Mouse (Mus musculus) heart, postnatal 0 days (tissue): ENCODE results near the gene Prkcb. TPM values are rescaled to one million over a fixed set of nuclear protein-coding genes. Genes with fewer than 3 reads are reported as not detected.
A peak's percentile ranks its signal among the peaks of the same experiment; 100 is the strongest.

Experiments
- ATAC-seq: fragments of 200-750 bp; cut with Nextera tagmentation; 2 replicates; pipeline ENCODE4 v1.8.0; 2017; ENCODE audit warnings: low read depth, moderate number of reproducible peaks, moderate library complexity; ENCODE audit not compliant: insufficient read depth
- DNase-seq: peaks from one replicate; pipeline ENCODE4 v3.0.0-alpha.2; 2016; ENCODE audit warnings: low spot score
- H3K27ac ChIP-seq: fragments of 300-500 bp; sonication (generic); 2 replicates; pipeline ENCODE4 v1.5.1; 2014; ENCODE audit warnings: low read depth, mild to moderate bottlenecking
- H3K27me3 ChIP-seq: fragments of 300-500 bp; sonication (generic); 2 replicates; pipeline ENCODE4 v1.6.1; 2014; ENCODE audit warnings: low read length, mixed read lengths; ENCODE audit not compliant: control insufficient read depth, insufficient read depth
- H3K36me3 ChIP-seq: fragments of 300-500 bp; sonication (generic); replicated peaks from 2 replicates; pipeline ENCODE4 v1.6.1; 2014; ENCODE audit warnings: low read length, mixed read lengths; ENCODE audit not compliant: control insufficient read depth, insufficient read depth
- H3K4me1 ChIP-seq: fragments of 300-500 bp; sonication (generic); 2 replicates; pipeline ENCODE4 v1.6.1; 2014; ENCODE audit warnings: antibody characterized with exemption; ENCODE audit not compliant: control insufficient read depth, insufficient read depth
- H3K4me2 ChIP-seq: fragments of 300-500 bp; sonication (generic); 2 replicates; pipeline ENCODE4 v1.6.1; 2014; ENCODE audit warnings: low read depth, mild to moderate bottlenecking, low read length, moderate library complexity
- H3K4me3 ChIP-seq: fragments of 300-500 bp; sonication (generic); 2 replicates; pipeline ENCODE4 v1.5.1; 2014; ENCODE audit warnings: low read depth, low read length
- H3K9ac ChIP-seq: fragments of 300-500 bp; sonication (generic); replicated peaks from 2 replicates; pipeline ENCODE4 v1.6.1; 2014; ENCODE audit warnings: low read depth, low read length, mixed read lengths
- H3K9me3 ChIP-seq: fragments of 300-500 bp; sonication (generic); replicated peaks from 2 replicates; pipeline ENCODE4 v1.6.1; 2016; ENCODE audit warnings: low read length; ENCODE audit not compliant: control insufficient read depth
- CTCF ChIP-seq: IDR thresholded peaks from 2 replicates; pipeline ENCODE4 v1.5.1; 2016; ENCODE audit warnings: antibody characterized with exemption, control low read depth, low read depth
- EP300 ChIP-seq: IDR thresholded peaks from 2 replicates; pipeline ENCODE4 v1.6.1; 2016; ENCODE audit warnings: antibody characterized with exemption, low read depth
- WGBS: fragments of 180-500 bp; shearing (Covaris S2); extraction: QIAGEN DNeasy Blood & Tissue Kit; methylation state at CpG from one replicate; pipeline ENCODE4 v1.1.7; 2014; 5-methylcytosine and 5-hydroxymethylcytosine counted together
- polyA plus RNA-seq: library from polyadenylated mRNA; unstranded; fragments of >200 nt; fragmentation: Nextera tagmentation; extraction: Ambion mirVana; gene quantifications from 2 replicates; pipeline ENCODE4 v1.2.1, GENCODE M21; 2015
- total RNA-seq: library from RNA; depleted of rRNA; stranded (reverse); fragments of >200 nt; gene quantifications from 2 replicates; pipeline ENCODE4 v1.2.3, GENCODE M21; 2014; ENCODE audit warnings: low replicate concordance

The Prkcb gene
- total and polyA plus RNA-seq, 2 experiments from 2014 or later: 1.1 to 1.9 TPM

GRCm38 (mm10) chr7:122467831-122468230 is 179.3 kb downstream of the Prkcb start:
- no peak overlapping the region for H3K27ac ChIP-seq
- TF ChIP-seq CTCF (no peak), EP300 (no peak)
- DNase-seq (no peak), ATAC-seq (no peak)
- H3K4me1 ChIP-seq: no peaks in the 10 kb centered on the region
- no peak overlapping the region for H3K4me3 ChIP-seq
- 65% methylated on average over 8 of the region's 8 CpGs for WGBS
- no peaks in the 10 kb centered on the region for H3K27me3 ChIP-seq
- H3K36me3 ChIP-seq: no peaks in the 10 kb centered on the region
- H3K9me3 ChIP-seq: no peaks in the 10 kb centered on the region
- no peak overlapping the region for H3K9ac ChIP-seq
- H3K4me2 ChIP-seq: no peak overlapping the region

- H3K9me3 ChIP-seq: no peaks in the 10 kb centered on the region
- DNase-seq: peak; percentile 42
- no peaks in the 10 kb centered on the region for H3K27me3 ChIP-seq
- ATAC-seq: no peak
- no peak overlapping the region for H3K9ac ChIP-seq
- WGBS: 56% methylated on average over 18 of the region's 18 CpGs
- no peak overlapping the region for H3K4me2 ChIP-seq
- no peaks in the 10 kb centered on the region for H3K4me1 ChIP-seq
- no peak overlapping the region for H3K27ac ChIP-seq
- H3K36me3 ChIP-seq: no peaks in the 10 kb centered on the region
- no peak overlapping the region for H3K4me3 ChIP-seq
- peak; percentile 91 for TF ChIP-seq CTCF
- TF ChIP-seq EP300: no peak
These were observed 182.1 kb downstream of the Prkcb start for GRCm38 (mm10) chr7:122470370-122471280.

- Histone ChIP-seq H3K36me3 (no peaks in the 10 kb centered on the region), H3K4me3 (no peak overlapping the region), H3K4me2 (no peak overlapping the region), H3K27ac (no peak overlapping the region), H3K27me3 (no peaks in the 10 kb centered on the region), H3K4me1 (no peaks in the 10 kb centered on the region), H3K9ac (no peak overlapping the region), H3K9me3 (no peaks in the 10 kb centered on the region)
- no peak for ATAC-seq
- 55% methylated on average over 5 of the region's 5 CpGs for WGBS
- TF ChIP-seq EP300 (no peak), CTCF (no peak)
- DNase-seq: no peak
These were observed 183.7 kb downstream of the Prkcb start for GRCm38 (mm10) chr7:122472223-122472622.

- Histone ChIP-seq H3K27me3 (no peaks in the 10 kb centered on the region), H3K4me1 (no peaks in the 10 kb centered on the region), H3K36me3 (no peaks in the 10 kb centered on the region), H3K27ac (no peak overlapping the region), H3K9me3 (no peaks in the 10 kb centered on the region), H3K4me3 (no peak overlapping the region), H3K4me2 (no peak overlapping the region), H3K9ac (no peak overlapping the region)
- no peak for ATAC-seq
- TF ChIP-seq CTCF: no peak
- TF ChIP-seq EP300: no peak
- DNase-seq: no peak
These were observed 186.5 kb downstream of the Prkcb start for GRCm38 (mm10) chr7:122475038-122475437.

GRCm38 (mm10) chr7:122476697-122477096 is 188.1 kb downstream of the Prkcb start:
- H3K27me3 ChIP-seq: no peaks in the 10 kb centered on the region
- DNase-seq (no peak), ATAC-seq (no peak)
- WGBS: 76% methylated on average over 6 of the region's 6 CpGs
- H3K4me1 ChIP-seq: no peaks in the 10 kb centered on the region
- H3K4me2 ChIP-seq: no peak overlapping the region
- H3K9me3 ChIP-seq: no peaks in the 10 kb centered on the region
- no peak overlapping the region for H3K9ac ChIP-seq
- TF ChIP-seq CTCF: no peak
- no peak for TF ChIP-seq EP300
- H3K4me3 ChIP-seq: no peak overlapping the region
- no peaks in the 10 kb centered on the region for H3K36me3 ChIP-seq
- no peak overlapping the region for H3K27ac ChIP-seq

- TF ChIP-seq CTCF (no peak), EP300 (no peak)
- DNase-seq (no peak), ATAC-seq (no peak)
- Histone ChIP-seq H3K27ac (no peak overlapping the region), H3K4me3 (no peak overlapping the region), H3K9ac (no peak overlapping the region), H3K9me3 (no peaks in the 10 kb centered on the region), H3K4me1 (no peaks in the 10 kb centered on the region), H3K4me2 (no peak overlapping the region), H3K27me3 (no peaks in the 10 kb centered on the region), H3K36me3 (no peaks in the 10 kb centered on the region)
- 55% methylated on average over 7 of the region's 7 CpGs for WGBS
These were observed 188.6 kb downstream of the Prkcb start for GRCm38 (mm10) chr7:122477118-122477517.
